Mouse (Mus musculus): ENCODE data around the gene Casz1.

The Casz1 gene

DNA sequence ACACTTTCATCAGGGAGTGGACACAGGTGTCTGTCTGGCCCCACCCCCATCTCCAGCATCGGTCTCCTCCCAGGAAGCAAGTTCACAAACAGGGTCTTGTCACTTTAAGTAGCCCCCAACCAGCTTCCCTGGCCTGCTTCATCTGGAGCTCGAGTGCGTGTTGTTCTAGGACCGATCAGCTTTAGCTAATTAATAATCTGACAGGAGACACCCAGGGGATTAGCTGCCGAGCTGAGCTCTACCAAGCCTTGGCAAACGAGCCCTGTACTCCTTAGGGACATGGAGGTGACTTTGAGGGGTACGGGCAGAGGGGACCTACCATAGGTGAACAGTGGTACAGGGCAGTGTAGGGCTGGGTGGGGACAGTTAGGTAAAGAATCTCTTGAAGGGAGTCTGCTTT is 40.7 kb downstream of the Casz1 start:
- DNase-seq (ENCODE audit: low spot score in 2 of 2) = no peak

GRCm38 (mm10) chr4:148846203-148846602 is 42.0 kb downstream of the Casz1 start:
- DNase-seq (ENCODE audit: low spot score in 2 of 2) = no peak

GRCm38 (mm10) chr4:148846724-148847123 is 42.5 kb downstream of the Casz1 start:
- no peak for DNase-seq (ENCODE audit: low spot score in 2 of 2)

GRCm38 (mm10) chr4:148847636-148848035 is 43.4 kb downstream of the Casz1 start:
- DNase-seq (ENCODE audit: low spot score in 2 of 2) = no peak

- DNase-seq (ENCODE audit: low spot score in 2 of 2) = no peak
Measured at GRCm38 (mm10) chr4:148849437-148849836, 45.2 kb downstream of the Casz1 start.

- DNase-seq (ENCODE audit: low spot score in 2 of 2) = no peak
Measured at GRCm38 (mm10) chr4:148853057-148853456, 48.8 kb downstream of the Casz1 start.

DNA sequence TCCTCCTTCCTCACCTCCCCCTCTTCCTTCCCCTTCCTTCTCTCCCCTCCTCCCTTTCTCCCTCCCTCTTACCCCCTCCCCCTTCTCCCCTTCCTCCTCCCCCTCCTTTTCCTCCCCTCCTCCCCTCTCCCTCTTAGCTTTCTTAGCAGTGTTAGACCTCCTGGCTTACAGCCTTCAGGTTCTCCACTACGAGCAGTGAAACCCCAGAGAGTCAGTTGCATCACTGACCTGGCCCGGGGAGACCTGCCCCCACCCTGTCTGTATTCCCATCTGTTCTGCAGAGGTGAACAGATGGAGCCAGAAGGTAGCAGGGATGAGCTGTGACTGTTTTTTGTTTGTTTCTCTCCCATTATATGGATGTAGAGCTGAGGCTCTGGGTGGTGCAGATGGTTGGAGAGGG is 49.9 kb downstream of the Casz1 start:
- no peak for DNase-seq (ENCODE audit: low spot score in 2 of 2)

- no peak for DNase-seq (ENCODE audit: low spot score in 2 of 2)
Measured at GRCm38 (mm10) chr4:148855527-148855926, 51.3 kb downstream of the Casz1 start.

GRCm38 (mm10) chr4:148856216-148856615 is 52.0 kb downstream of the Casz1 start:
- no peak for DNase-seq (ENCODE audit: low spot score in 2 of 2)

- DNase-seq (ENCODE audit: low spot score in 2 of 2) = no peak
Measured at GRCm38 (mm10) chr4:148857398-148858084, 53.3 kb downstream of the Casz1 start.

GRCm38 (mm10) chr4:148858194-148858593 is 54.0 kb downstream of the Casz1 start:
- DNase-seq (ENCODE audit: low spot score in 2 of 2) = no peak

DNA sequence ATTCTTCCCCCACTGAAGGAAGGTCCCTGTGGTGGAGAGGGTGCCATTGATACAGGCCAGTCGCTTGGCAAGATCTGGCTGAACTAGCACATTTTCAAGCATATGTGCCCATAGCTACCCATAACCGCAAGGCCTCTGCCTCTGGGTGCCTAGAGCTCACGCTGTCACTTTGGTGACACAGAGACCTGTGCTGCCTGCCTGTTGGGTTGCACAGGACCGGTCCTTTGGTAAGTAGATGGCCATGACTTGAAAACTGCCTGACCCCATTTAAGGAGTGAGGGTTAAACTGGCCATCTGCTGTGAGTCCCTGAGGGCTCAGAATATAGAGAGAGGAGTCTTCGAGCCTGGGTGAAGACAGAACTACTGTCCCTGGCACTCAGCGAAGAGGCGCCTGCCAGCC is 55.2 kb downstream of the Casz1 start:
- no peak for DNase-seq (ENCODE audit: low spot score in 2 of 2)

DNA sequence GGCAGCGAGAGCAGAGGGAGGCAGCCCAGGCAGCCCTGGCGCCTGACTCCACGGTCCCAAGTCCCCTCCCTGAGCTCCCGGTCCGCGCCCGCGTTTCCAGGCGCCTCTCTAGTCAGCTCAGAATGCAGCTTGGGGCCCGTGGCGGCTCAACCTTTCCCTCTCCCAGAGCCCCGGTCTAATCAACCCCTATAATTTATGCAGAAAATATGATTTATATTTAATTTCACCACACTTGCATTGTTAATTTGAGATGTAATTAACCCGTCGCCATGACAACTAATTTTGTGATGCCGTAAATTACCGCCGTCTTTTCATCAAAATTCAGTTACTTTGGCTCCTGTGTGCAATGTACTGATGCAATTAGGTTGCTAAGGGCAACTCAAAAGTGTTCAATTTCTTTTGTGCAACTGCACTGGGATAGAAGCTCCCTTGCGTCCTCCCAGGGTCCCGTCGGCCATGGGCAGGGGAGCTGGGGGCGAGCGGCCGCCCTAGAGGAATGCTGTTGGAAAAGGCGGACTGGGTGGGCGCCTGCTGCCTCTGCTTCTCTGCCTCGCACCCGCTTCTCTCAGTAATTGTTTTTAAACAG is 55.8 kb downstream of the Casz1 start:
- no peak for DNase-seq (ENCODE audit: low spot score in 2 of 2)

DNA sequence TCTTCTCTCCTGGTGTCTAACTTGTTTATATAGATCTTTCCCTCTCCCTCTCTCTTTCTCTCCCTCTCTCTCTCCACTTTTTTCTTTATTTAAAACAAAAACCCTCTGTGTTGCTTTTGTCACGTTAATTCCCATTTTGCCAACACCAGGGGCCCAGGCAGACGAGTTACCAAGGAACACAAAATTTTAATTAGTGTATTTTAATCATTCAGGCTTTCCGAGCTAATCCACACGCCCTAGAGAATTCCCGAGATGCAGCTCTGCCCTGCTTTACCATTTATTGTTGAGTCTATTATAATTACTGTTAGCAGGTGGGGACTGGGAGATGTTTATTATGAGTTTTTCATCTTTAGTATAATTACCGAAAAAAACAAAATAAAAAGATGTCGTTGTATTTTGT is 56.4 kb downstream of the Casz1 start:
- no peak for DNase-seq (ENCODE audit: low spot score in 2 of 2)

- no peak for DNase-seq (ENCODE audit: low spot score in 2 of 2)
Measured at GRCm38 (mm10) chr4:148866812-148867470, 62.7 kb downstream of the Casz1 start.

GRCm38 (mm10) chr4:148867721-148868397 is 63.6 kb downstream of the Casz1 start:
- DNase-seq (ENCODE audit: low spot score in 2 of 2) = no peak

DNA sequence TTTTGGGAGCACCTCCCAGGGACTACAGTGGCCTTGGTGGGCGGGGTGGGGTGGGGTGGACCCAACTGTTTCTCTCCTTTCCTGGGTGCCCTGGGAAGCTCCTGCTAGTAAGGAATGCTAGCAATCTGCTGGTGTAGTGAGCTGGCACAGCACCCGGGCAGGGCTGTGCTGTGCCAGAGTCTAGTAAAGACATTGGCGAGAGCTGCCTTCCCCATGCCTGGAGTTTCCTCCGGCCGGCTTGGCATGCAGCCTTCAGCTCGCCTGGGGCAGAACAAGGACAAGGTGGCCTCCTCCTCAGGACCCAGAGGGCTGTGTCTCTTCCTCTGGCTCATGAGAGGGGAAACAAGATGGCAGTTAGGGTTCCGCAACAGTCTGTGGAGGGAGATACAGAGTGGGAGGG is 65.3 kb downstream of the Casz1 start:
- no peak for DNase-seq (ENCODE audit: low spot score in 2 of 2)

GRCm38 (mm10) chr4:148870496-148870895 is 66.3 kb downstream of the Casz1 start:
- no peak for DNase-seq (ENCODE audit: low spot score in 2 of 2)

DNA sequence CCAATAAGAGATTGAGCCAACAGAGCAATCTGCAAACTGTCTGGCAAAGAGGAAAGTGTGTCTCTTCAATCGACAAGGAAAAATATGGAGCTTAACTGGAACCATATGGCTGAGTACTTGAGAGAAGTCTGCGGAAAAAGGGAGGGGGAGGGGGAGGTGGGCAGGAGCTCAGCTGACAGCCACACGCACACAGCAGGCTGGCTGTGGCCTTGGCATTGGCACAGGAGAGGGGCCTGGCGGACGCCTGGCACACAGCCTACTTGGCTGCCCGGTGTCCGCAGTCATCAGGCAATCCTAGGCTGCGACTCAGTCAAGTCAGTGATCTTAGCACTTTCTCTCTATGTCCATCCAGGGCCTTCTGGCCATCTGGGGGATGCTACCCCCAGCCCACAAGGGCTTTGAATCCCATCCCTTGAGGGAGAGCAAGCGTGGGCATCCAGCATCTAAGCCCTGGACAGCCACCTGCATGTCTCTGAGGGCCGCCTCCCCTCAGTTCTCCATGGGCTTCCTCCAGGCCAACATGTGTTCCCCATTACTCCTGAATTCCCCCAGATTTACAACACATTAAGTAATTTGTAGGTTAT is 67.6 kb downstream of the Casz1 start:
- no peak for DNase-seq (ENCODE audit: low spot score in 2 of 2)

DNA sequence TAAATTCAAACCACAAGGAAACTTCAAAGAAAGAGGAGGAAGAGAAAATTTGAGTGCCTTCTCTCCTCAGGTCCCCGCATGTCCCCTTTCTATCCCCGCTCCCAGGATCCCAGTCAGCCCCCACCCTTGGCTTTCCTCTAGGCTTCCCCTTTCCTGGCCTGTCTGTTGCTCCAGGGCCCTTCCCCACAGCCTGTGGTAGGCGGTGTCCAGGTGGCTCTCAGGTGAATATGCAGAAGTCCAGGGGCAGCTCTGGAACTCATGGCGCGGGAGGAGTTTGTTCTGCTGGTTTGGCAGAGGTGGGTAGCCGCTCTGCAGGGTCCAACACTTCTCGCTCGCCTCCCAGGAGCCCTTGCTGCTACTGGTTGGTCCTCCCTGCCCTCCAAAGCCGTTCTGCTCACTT is 68.1 kb downstream of the Casz1 start:
- no peak for DNase-seq (ENCODE audit: low spot score in 2 of 2)

GRCm38 (mm10) chr4:148872783-148873182 is 68.6 kb downstream of the Casz1 start:
- no peak for DNase-seq (ENCODE audit: low spot score in 2 of 2)

DNA sequence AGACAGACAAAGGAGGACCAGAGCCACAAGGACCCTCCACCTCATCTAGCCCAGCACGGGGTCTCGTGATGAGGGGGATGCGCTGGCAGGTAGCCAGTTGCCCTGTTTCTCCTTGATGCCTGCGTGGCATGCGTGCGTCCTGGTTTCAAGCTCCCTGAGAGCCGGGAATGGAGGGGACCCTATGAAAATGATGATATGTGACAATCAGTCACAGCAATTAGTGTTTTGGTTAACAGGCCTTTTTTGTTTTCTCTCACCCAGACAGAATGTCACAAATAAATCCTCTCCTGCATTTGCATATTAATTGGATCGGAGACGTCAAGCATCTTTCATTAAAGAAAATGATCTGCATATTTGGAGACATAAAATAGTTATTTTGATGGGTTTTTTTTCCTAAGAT is 71.9 kb downstream of the Casz1 start:
- DNase-seq (ENCODE audit: low spot score in 2 of 2) = no peak
